Mouse (Mus musculus) T-helper 17 cell (primary cell): ENCODE measurements around the gene Plod3.
"Not testable (repeated sequence)": the region's sequence is repeated elsewhere in the genome, so short reads cannot be mapped to it uniquely, and the experiment has no call there.

ENCODE experiments used
- in situ Hi-C, 2 experiments: fragments of 300-600 bp; cut with MboI, MseI; formaldehyde crosslinking; loops; 1 replicate in 1 of 2; 2 replicates in 1 of 2; pipeline ENCODE4 v1.15.1; 2025; ENCODE audit warnings: high pct_unique_total_duplicates in 2 of 2

Plod3 gene

GRCm38 (mm10) chr5:136986695-136987137, at the start of gene Plod3:
Gene Plod3, plus strand, starts transcription at chr5:136987019.
- in situ Hi-C loops, result no loop called here

DNA sequence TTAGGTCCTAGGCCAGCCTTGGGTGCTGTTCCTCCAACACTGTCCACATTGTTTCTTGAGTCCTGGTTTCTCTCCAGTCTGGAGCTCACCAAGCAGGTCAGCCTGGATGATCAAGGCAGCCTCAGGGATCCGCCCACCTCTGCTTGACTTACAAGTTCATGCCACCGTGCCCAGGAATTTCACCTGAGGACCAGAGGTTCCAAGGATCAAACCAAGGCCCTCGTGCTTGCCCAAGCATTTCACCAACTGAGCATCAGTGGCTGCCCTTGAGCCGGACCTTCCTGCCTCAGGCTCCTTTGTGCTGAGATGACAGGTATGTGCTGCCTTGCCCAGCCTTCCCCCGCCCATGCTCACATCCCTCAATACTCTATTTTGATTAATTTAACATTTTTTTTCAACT, 49.2 kb upstream of the Plod3 start:
- in situ Hi-C loops, result no loop called here

DNA sequence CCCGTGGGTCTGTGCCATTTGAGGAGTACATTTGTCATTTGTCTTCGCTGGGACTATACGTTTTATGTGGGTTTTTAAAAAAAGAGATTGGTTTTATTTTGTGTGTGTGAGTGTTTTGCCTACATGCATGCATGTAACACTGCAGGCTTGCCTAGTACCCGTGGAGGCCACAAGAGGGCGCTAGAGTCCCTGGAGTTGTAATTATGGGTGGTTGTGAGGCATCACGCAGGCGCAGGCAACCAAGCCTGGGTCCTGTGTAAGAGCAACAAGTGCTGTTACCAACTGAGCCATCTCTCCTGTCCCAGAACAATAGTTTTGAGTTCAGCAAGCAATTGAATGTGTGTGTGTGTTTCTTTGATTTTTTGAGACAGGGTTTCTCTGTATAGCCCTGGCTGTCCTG, 47.5 kb upstream of the Plod3 start:
- in situ Hi-C loops, result no loop called here

- in situ Hi-C loops, result not testable (repeated sequence)
Measured at GRCm38 (mm10) chr5:136940029-136940428, 46.8 kb upstream of the Plod3 start.

DNA sequence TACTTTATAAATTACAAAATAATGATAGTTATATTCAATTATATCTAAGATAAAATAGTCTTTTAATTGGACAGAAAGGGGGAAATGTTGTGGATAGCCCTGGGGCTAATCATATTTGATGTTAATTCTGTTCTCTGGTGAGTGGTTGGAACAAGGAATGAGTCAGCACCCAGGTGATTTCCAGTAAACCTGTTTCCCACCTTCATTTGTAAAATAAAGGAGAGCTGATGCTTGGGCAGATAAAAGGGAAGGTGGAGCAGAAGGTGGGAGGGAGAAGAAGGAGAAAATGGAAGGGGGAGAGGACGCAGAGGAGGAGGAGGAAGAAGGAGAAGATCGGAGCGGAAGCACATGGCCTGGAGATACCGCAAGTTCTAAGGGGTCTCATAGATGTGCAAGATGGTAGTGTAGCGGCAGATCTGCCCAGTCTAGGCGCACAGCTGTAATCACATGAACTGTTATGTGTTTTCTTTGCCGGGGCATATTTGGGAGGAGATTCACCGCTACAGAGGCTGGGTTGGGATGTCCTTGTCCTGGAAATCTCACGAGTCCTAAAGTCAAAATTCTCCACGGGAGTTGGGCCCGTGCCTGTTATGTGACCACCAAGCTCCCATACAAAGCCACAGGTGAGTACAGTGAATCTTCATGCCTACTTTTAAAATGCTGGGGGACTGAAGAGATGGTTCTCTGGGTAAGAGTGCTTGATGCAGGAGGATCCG, 45.8 kb upstream of the Plod3 start:
- in situ Hi-C loops, result no loop called here

DNA sequence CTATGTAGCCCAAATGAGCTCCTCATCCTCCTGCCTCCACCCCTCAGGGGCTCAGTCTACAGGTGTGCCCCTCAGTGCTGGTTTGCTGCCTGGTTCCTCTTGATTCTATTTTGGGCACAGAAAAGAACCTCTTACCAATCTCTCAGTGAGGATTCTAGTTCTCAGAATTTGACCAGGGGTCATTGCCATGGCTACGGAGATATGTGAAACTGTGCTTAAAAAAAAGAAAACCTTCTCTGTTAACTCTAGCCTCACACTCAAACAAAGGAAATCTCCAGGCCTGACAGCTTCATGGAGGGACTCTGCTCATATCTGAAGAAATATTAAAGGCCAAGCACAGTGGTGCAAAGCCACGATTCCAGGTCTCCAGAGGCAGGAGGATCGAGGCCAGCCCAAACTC, 44.0 kb upstream of the Plod3 start:
- in situ Hi-C loops, result no loop called here

DNA sequence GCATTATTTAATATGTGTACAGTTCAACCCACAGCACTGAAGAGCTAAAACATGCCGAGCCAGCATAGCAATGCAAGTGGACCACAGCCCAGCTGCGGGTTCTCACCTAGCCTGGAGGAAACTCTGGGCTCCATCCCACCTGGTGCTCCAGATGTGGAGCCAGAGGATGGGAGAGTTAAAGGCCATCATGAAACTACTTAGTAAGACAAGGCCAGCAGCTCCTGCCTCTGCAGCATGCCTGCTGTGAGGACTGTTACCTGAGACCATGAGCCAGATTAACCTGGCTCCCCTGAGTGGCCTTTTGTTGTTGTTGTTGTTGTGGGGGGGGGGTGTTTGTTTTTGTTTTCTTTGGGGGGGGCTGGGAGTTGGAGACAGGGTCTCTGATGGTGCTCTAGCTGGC, 43.4 kb upstream of the Plod3 start:
- in situ Hi-C loops, result no loop called here

GRCm38 (mm10) chr5:136945084-136945483, 41.7 kb upstream of the Plod3 start:
- in situ Hi-C loops, result no loop called here

DNA sequence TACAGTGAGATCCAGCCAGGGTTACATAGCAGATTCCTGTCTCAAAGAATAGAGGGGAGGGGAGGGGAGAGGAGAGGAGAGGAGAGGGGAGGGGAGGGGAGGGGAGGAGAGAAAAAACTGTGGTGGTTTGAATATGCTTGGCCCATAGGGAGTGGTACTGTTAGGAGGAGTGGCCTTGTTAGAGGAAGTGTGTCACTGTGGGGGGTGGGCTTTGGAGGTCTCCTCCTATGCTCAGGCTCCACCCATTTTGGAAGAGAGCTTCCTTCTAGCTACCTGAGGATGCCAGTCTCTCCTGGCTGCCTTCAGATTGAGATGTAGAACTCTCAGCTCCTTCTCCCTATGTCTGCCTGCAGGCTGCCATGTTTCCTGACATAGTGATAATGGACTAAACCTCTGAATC, 38.9 kb upstream of the Plod3 start:
- in situ Hi-C loops, result no loop called here

DNA sequence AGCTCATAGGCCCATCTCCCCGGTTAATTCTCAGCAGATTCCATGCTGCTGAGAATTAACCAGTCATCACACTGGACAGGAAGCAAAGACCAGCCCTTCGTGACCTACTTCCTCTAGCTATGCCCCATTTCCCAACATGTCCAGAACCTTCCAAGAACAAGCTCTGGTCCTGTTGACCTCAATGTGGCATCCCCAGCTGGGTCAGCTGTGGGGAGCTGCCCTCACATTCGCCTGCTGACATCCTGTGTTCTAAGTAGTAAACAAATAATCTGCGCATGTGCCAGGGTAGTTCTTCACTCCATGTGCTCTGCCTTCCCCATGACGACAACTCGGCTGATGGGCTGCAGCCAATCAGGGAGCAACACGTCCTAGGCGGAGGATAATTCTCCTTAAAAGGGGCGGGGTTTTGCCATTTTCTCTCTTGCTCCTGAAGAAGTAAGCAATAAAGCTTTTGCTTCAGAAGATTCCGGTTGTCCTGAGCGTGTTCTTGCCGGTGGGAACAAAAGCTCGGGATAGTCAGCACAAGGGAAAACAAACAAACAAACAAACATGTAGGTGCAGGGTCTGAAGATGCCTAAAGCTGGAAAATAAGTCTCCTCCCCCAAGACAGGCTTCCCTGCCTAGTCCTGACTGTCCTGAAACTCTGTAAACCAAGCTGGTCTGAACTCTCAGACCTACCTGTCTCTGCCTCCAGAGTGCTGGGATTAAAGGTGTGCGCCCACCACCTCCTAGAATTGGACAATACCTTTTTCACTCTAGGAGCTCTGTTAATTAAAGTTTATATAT, 37.1 kb upstream of the Plod3 start:
- in situ Hi-C loops, result not testable (repeated sequence)

DNA sequence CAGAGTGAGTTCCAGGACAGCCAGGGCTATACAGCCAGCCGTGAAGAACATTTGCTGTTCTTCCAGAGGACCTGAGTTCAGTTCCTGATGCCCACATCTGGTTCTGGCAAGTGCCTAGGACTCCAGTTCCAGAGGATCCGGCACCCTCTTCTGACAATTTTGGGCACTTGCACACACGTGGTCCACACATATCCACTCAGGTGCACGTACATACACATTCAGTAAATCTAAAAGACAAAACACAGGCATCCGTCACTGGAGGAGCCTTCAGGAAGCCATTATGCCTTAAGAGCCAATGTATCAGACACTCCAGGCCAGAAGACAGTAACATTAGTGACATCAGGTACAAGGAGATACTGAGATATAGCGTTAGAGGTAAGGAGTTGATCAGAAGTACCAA, 36.3 kb upstream of the Plod3 start:
- in situ Hi-C loops, result no loop called here

GRCm38 (mm10) chr5:136952153-136952552, 34.7 kb upstream of the Plod3 start:
- in situ Hi-C loops, result no loop called here

DNA sequence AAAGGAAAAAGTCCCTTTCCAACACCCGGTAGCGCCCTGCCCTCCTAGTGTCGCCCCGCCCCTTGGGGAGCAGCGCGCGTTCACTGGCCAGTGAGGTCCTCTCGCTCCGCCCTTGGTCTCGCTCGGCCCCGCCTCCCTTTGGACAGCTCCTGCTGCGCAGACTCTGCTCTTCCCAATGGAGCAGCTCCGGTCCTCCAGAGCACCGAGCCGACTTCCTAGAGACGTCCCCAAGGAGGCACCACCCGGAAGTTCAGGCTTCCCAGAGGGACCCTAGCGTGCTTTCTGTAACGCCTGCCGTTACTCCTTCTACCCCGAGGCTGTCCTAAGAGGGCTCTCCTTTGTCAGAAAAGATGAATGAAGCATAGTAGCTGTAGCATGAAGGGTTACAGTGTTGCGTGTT, 33.8 kb upstream of the Plod3 start, which contains the start of gene Fis1:
Gene Fis1 (plus strand): TSS at position 261 of the 400 bp plus-strand sequence.
- in situ Hi-C loops, result no loop called here

DNA sequence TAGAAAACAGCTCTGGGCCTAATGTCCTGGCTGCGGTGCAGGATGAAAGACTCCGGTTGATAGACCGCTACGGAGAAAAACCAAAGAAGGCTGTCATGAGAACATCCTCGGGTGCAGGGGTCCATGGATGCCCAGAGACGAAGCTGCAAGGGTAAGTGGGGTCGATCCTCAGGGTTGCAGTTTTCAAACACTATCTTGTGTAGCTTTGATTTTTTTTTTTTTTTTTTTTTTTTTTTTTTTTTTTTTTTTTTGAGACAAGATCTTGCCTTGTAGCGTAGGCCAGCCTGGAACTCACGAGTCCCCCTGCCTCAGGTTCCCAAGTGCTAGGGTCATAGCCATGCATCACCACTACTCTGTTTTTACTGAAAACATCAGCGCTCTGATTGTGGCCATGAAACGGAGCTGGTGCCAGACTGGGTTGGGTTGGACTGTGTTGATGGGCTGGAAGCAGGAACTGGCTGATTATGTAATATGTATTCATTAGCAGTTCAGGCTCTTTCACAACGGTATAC, 33.3 kb upstream of the Plod3 start:
- in situ Hi-C loops, result no loop called here

DNA sequence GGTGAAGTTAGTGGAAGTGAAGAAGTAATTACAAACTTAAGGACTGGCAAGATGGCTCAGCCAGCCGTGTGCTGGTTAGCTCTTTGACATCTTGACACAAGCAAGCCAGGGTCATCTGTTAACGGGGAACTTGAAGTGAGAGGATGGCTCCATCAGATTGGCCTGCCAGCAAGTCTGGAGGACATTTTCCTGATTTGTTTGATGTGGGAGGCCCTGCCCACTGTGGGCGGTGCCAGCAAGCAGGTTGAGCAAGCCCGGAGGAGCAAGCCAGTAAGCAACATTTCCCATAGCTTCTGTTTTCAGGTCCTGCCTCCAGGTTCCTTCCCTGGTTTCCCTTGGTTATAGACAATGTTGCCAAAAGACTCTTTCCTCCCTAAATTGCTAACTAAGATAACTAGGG, 31.2 kb upstream of the Plod3 start:
- in situ Hi-C loops, result no loop called here

GRCm38 (mm10) chr5:136957250-136957649, 29.6 kb upstream of the Plod3 start:
- in situ Hi-C loops, result no loop called here

DNA sequence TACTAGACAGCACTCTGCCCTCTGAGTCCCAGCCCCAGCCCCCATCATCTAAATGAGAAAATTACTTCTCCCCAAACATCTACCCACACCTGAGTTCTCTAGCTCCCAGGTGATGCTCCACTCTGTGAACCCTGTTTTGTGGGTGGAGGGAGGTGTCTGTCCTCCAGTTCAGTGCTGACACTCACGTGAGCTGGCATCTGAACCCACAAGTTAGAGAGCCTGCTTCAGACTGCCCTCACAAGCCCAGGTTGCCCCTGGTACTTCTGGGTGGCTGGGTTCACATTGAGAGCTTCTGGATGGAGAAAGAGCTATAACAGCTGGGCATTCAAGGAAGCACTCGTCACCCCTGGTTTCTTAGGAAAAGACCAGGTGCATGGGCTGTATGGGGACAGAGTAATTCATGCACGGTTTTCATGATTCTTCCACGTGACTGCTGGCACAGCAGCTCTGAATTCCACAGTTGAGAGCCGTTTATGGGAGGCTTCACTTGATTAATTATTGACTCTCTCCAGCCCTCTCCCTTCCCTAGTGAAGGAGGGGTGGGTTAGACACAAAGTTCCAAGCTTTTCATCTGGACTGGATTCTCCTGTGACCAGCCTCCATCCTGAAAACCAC, 27.7 kb upstream of the Plod3 start:
- in situ Hi-C loops, result no loop called here

DNA sequence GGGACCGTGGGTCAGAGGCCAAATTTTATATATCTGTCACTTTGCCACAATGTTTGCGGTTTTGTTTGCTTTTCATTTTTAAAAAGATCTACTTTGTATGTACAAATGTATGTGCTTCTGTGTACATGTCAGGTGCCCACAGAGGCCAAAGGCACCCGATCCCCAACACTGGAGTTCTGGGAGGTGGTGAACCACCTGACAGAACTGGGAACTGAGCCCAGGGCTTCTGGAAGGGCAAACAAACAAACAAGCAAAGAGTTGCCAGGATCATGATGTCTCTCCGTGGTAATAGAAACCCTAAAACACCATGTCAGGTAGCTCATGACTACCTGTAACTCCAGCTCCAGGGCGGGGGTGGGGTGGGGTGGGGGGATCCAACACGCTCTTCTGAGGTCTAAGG, 26.8 kb upstream of the Plod3 start:
- in situ Hi-C loops, result loop anchor here in 1 of 2 experiments (10.0 kb wide), 1 partner anchor 1425 kb away; no protein-coding TSS in a partner anchor

GRCm38 (mm10) chr5:136961334-136961982, 25.4 kb upstream of the Plod3 start:
- in situ Hi-C loops, result loop anchor here in 1 of 2 experiments (10.0 kb wide), 1 partner anchor 1427 kb away; no protein-coding TSS in a partner anchor

DNA sequence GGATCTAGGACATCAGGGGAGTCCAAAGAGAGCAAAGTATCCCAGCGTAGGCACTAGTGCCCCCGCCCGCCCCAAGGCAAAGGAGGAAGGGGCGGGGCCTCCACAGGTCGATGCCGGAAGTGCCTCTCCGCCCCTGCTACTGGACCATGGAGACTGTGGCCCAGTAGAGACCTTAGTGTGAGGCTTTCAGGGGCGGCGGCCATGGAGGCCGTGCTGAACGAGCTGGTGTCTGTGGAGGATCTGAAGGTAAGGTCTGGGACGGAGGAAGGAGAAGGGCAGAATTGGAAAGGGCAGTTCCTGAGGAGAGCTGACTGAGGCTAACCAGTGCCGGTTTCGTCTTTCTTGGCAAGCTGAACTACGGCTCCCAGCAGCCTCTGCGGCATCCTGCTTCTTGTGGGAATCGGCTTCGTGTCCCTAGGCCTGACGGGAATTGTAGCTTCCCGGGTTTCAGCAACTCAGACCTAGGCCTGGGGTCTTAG, 24.8 kb upstream of the Plod3 start:
- in situ Hi-C loops, result loop anchor here in 1 of 2 experiments (10.0 kb wide), 1 partner anchor 1427 kb away; no protein-coding TSS in a partner anchor

DNA sequence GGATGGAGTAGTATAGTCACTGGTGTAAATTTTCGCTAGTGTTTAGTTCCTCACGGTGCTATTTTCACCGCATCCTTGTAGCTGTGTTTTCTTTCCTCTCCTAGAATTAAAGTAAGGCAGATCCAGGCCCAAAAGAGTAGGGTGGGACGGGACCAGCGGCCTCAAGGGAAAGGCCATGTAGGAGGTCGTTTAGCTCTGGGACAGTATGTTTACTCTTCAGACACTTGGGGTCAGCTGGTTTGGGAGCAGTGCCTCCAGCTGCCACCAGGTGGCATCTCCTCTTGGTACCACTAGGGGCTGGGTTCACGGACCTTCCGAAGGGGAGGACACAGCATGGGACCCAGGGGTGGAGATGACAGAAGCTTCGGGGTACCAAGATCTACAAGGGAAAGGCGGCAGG, 24.3 kb upstream of the Plod3 start:
- in situ Hi-C loops, result loop anchor here in 1 of 2 experiments (10.0 kb wide), 1 partner anchor 1428 kb away; no protein-coding TSS in a partner anchor
